Mouse (Mus musculus): ENCODE results near the gene Rbfox3. TPM values are rescaled to one million over a fixed set of nuclear protein-coding genes. Genes with fewer than 3 reads are reported as not detected.

Rbfox3 gene
- polyA plus RNA-seq, 1 experiment from 2014 or later: 0.82 TPM

DNA sequence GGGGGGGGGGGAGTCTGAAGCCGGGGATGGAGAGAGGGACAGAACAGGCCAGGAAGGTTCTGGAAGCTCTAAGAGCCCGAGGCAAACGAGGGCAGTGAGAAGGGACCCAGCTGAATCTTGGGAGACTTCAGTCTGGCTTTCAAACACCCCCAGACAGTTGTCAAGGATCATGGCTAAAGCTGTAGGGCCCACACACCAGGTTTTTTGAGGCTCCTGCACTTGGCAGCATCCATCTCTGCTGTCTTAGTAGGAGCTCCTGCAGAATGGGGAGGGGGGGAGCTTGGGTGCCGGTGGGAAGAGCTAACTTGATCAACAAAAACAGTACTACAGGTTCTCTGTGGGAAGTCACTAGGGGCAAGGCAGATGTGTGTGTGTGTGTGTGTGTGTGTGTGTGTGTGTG lies 358.9 kb downstream of the Rbfox3 start:
- no peak for ATAC-seq (replicated peaks; ENCODE audit: low FRiP score, low read depth)
- DNase-seq (ENCODE audit: low spot score): no peak
- Histone ChIP-seq H3K27ac (no peak overlapping the region), H3K9me3 (replicated peaks; ENCODE audit: low read length) (no peaks in the 10 kb centered on the region), H3K4me3 (replicated peaks; ENCODE audit: low read depth, low read length) (no peak overlapping the region), H3K4me1 (replicated peaks; ENCODE audit: insufficient read depth, low read length) (no peaks in the 10 kb centered on the region), H3K9ac (ENCODE audit: low read depth, low read length) (no peak overlapping the region), H3K36me3 (ENCODE audit: insufficient read depth, low read length) (no peaks in the 10 kb centered on the region), H3K4me2 (ENCODE audit: low read length) (no peak overlapping the region), H3K27me3 (ENCODE audit: insufficient read depth, low read length) (no peaks in the 10 kb centered on the region)
- 80% methylated on average over 4 of the region's 4 CpGs for WGBS
- TF ChIP-seq CTCF (IDR thresholded peaks at IDR 0.05; ENCODE audit: low read depth): no peak

DNA sequence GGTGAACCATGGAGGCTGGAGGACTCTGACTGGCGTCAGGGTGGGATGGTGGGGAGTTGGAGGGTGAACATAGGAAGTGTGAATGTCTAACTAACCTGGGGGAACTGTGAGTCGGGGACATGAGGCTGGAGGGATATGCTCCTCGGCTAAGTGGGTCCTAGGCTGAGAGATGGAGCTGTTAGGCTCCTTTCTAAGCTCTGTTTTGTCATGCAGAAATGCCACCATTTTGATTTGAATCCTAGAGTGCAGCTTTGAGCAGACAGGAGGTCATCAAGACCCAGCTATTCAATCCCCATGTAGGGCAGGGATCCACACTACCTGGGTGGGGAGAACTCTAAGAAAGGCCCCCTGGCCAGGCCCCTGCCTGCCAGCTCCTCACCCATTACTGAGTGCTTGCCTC lies 359.7 kb downstream of the Rbfox3 start:
- Histone ChIP-seq H3K4me1 (replicated peaks; ENCODE audit: insufficient read depth, low read length) (no peaks in the 10 kb centered on the region), H3K27ac (no peak overlapping the region), H3K4me3 (replicated peaks; ENCODE audit: low read depth, low read length) (no peak overlapping the region), H3K36me3 (ENCODE audit: insufficient read depth, low read length) (no peaks in the 10 kb centered on the region), H3K27me3 (ENCODE audit: insufficient read depth, low read length) (no peaks in the 10 kb centered on the region), H3K9ac (ENCODE audit: low read depth, low read length) (no peak overlapping the region), H3K4me2 (ENCODE audit: low read length) (no peak overlapping the region), H3K9me3 (replicated peaks; ENCODE audit: low read length) (no peaks in the 10 kb centered on the region)
- no peak for TF ChIP-seq CTCF (IDR thresholded peaks at IDR 0.05; ENCODE audit: low read depth)
- ATAC-seq (replicated peaks; ENCODE audit: low FRiP score, low read depth) (no peak), DNase-seq (ENCODE audit: low spot score) (no peak)
- WGBS: 47% methylated on average over 3 of the region's 3 CpGs

DNA sequence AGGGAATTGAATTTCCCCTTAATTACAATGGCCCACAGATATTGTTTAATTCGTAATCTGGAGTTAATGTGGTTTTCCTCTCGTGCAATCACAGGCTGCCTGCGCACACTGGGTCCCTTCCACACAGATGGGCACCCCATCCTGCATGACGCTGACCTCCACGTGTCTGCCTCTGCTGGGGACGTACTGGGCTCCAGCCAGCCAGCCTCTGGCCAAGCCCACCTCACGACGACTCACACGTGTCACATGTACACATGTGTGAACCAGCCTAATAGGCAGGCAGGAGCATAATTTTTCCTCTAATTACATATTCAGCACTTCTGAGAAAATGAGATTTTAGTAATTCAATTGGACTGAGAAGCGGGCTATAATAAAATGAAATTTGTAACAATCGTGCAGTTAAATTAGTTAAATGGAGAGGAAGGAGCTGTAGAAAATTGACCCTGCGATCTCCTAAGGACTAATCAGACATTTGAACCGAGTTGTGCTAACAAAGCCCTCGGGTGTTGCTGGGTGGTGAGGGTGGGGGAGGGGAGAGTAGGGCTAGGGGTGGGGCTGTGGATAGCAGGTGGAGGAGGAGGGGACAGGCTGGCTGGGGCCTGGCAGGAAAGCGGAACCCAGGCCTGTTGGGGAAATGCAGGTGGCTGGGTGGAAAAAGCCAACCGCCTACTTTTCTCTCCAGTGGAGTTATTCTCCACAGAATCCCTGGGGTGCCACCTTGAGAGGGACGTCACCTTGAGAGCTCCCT lies 360.4 kb downstream of the Rbfox3 start:
- Histone ChIP-seq H3K27ac (no peak overlapping the region), H3K9me3 (replicated peaks; ENCODE audit: low read length) (no peaks in the 10 kb centered on the region), H3K4me3 (replicated peaks; ENCODE audit: low read depth, low read length) (no peak overlapping the region), H3K9ac (ENCODE audit: low read depth, low read length) (no peak overlapping the region), H3K4me1 (replicated peaks; ENCODE audit: insufficient read depth, low read length) (no peaks in the 10 kb centered on the region), H3K4me2 (ENCODE audit: low read length) (no peak overlapping the region), H3K27me3 (ENCODE audit: insufficient read depth, low read length) (no peaks in the 10 kb centered on the region), H3K36me3 (ENCODE audit: insufficient read depth, low read length) (no peaks in the 10 kb centered on the region)
- ATAC-seq (replicated peaks; ENCODE audit: low FRiP score, low read depth): no peak
- 27% methylated on average over 17 of the region's 17 CpGs for WGBS
- TF ChIP-seq CTCF (IDR thresholded peaks at IDR 0.05; ENCODE audit: low read depth): no peak
- no peak for DNase-seq (ENCODE audit: low spot score)

DNA sequence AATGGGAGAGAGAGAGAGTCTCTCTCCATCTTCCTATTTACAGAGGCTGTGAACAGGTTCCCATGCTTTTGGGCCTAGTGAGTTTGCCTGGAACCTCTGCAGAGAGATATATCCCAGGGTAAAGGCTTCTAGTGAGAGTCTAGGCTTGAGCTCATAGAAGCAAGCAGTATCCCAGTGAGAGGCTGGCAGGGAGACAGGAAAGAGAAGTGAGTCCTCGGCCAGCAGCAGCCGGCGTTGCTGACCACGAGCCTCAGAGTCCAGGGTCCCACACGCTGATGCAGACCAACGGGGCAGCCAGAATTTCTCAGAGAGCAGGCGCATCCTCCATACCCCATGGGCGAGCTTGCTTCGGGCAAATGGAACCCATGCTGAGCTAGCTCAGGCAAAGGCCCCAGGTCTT lies 363.2 kb downstream of the Rbfox3 start:
- Histone ChIP-seq H3K4me2 (ENCODE audit: low read length) (no peak overlapping the region), H3K4me1 (replicated peaks; ENCODE audit: insufficient read depth, low read length) (no peaks in the 10 kb centered on the region), H3K27me3 (ENCODE audit: insufficient read depth, low read length) (no peaks in the 10 kb centered on the region), H3K9ac (ENCODE audit: low read depth, low read length) (no peak overlapping the region), H3K27ac (no peak overlapping the region), H3K4me3 (replicated peaks; ENCODE audit: low read depth, low read length) (no peak overlapping the region), H3K36me3 (ENCODE audit: insufficient read depth, low read length) (no peaks in the 10 kb centered on the region), H3K9me3 (replicated peaks; ENCODE audit: low read length) (no peaks in the 10 kb centered on the region)
- 88% methylated on average over 9 of the region's 9 CpGs for WGBS
- TF ChIP-seq CTCF (IDR thresholded peaks at IDR 0.05; ENCODE audit: low read depth): no peak
- ATAC-seq (replicated peaks; ENCODE audit: low FRiP score, low read depth) (no peak), DNase-seq (ENCODE audit: low spot score) (no peak)

DNA sequence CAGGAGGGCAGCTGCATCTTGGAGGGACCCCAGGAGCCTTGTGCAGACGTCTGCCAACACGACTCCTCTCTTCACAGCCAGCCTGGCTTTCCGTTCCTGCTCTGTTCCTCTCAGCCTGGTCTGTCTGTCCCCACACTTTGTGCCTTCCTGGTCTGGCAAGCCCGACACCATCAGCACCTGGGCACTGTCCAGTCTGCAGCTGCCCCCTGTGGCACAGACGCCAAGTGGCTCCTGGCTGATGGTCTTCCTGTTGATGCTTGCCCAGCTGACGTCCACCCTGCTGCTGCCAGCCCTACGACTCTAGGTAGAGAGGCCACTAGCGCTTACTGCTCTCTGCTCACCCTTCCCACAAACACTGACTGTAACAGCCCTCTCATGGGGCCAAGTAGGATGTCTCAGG lies 365.1 kb downstream of the Rbfox3 start:
- no peak for DNase-seq (ENCODE audit: low spot score)
- no peaks in the 10 kb centered on the region for H3K36me3 ChIP-seq (ENCODE audit: insufficient read depth, low read length)
- no peak overlapping the region for H3K4me3 ChIP-seq (replicated peaks; ENCODE audit: low read depth, low read length)
- H3K27me3 ChIP-seq (ENCODE audit: insufficient read depth, low read length): no peaks in the 10 kb centered on the region
- no peaks in the 10 kb centered on the region for H3K4me1 ChIP-seq (replicated peaks; ENCODE audit: insufficient read depth, low read length)
- no peak overlapping the region for H3K27ac ChIP-seq
- ATAC-seq (replicated peaks; ENCODE audit: low FRiP score, low read depth): no peak
- H3K4me2 ChIP-seq (ENCODE audit: low read length): no peak overlapping the region
- H3K9ac ChIP-seq (ENCODE audit: low read depth, low read length): no peak overlapping the region
- TF ChIP-seq CTCF (IDR thresholded peaks at IDR 0.05; ENCODE audit: low read depth): no peak
- 73% methylated on average over 8 of the region's 8 CpGs for WGBS
- no peaks in the 10 kb centered on the region for H3K9me3 ChIP-seq (replicated peaks; ENCODE audit: low read length)

DNA sequence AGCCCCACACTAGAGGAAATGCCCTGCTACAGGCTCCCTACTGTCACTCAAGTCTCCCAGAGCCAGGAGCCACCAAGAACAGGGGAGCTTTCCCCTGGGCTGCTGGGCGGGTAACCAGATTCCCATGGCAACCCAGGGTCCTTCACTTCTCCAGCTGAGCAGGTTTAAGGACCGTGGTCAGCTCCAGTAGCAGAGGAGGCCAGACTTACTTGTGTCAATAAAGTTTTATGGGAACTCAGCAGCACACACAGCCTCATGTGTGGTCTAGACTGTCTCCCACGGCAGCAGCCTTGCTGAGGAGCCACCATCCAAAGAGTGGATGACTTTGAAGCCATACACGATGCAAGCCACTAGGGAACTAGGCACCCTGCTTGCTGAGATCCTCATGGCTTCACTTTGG lies 365.7 kb downstream of the Rbfox3 start:
- H3K36me3 ChIP-seq (ENCODE audit: insufficient read depth, low read length): no peaks in the 10 kb centered on the region
- ATAC-seq (replicated peaks; ENCODE audit: low FRiP score, low read depth) (no peak), DNase-seq (ENCODE audit: low spot score) (peak; percentile 17)
- no peak for TF ChIP-seq CTCF (IDR thresholded peaks at IDR 0.05; ENCODE audit: low read depth)
- no peak overlapping the region for H3K4me2 ChIP-seq (ENCODE audit: low read length)
- H3K27ac ChIP-seq: no peak overlapping the region
- H3K9ac ChIP-seq (ENCODE audit: low read depth, low read length): no peak overlapping the region
- WGBS: 14% methylated on average over 4 of the region's 4 CpGs
- no peak overlapping the region for H3K4me3 ChIP-seq (replicated peaks; ENCODE audit: low read depth, low read length)
- no peaks in the 10 kb centered on the region for H3K27me3 ChIP-seq (ENCODE audit: insufficient read depth, low read length)
- no peaks in the 10 kb centered on the region for H3K9me3 ChIP-seq (replicated peaks; ENCODE audit: low read length)
- no peaks in the 10 kb centered on the region for H3K4me1 ChIP-seq (replicated peaks; ENCODE audit: insufficient read depth, low read length)

DNA sequence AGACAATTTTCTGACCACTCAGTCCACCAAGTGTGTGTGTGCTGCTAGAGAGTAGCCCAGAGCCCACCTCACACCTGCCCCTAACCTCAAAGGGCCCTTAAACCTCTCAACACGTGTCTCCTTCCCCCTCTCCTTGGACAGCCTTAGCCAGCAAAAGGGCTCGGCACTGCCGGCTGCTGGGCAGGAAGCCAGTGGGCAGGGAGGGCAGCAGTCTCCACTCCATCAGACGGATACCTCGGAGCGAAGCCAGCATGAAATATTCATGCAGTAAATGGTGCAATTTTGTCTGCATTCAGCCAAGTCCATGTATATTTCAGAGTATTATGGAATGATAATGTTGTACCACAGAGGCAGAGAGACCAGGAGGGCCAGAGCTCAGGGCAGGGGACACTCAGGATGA lies 366.8 kb downstream of the Rbfox3 start:
- H3K36me3 ChIP-seq (ENCODE audit: insufficient read depth, low read length): no peaks in the 10 kb centered on the region
- H3K9me3 ChIP-seq (replicated peaks; ENCODE audit: low read length): no peaks in the 10 kb centered on the region
- no peaks in the 10 kb centered on the region for H3K27me3 ChIP-seq (ENCODE audit: insufficient read depth, low read length)
- H3K27ac ChIP-seq: no peak overlapping the region
- ATAC-seq (replicated peaks; ENCODE audit: low FRiP score, low read depth) (no peak), DNase-seq (ENCODE audit: low spot score) (no peak)
- 52% methylated on average over 6 of the region's 6 CpGs for WGBS
- H3K9ac ChIP-seq (ENCODE audit: low read depth, low read length): no peak overlapping the region
- no peaks in the 10 kb centered on the region for H3K4me1 ChIP-seq (replicated peaks; ENCODE audit: insufficient read depth, low read length)
- no peak overlapping the region for H3K4me3 ChIP-seq (replicated peaks; ENCODE audit: low read depth, low read length)
- H3K4me2 ChIP-seq (ENCODE audit: low read length): no peak overlapping the region
- no peak for TF ChIP-seq CTCF (IDR thresholded peaks at IDR 0.05; ENCODE audit: low read depth)

All from kidney, postnatal 0 days (tissue).